Mouse (Mus musculus): Measurements from ENCODE around the gene Jph2. TPM values are rescaled to one million over a fixed set of nuclear protein-coding genes. Genes with fewer than 3 reads are reported as not detected.

Jph2 gene
- total and polyA plus RNA-seq, 3 experiments: 0.04 to 0.19 TPM; not detected in 1

GRCm38 (mm10) chr2:163332368-163333055, 65.3 kb downstream of the Jph2 start:
- H3K27ac ChIP-seq (ENCODE audit: control insufficient read depth, low read depth, low read length): no peak overlapping the region

DNA sequence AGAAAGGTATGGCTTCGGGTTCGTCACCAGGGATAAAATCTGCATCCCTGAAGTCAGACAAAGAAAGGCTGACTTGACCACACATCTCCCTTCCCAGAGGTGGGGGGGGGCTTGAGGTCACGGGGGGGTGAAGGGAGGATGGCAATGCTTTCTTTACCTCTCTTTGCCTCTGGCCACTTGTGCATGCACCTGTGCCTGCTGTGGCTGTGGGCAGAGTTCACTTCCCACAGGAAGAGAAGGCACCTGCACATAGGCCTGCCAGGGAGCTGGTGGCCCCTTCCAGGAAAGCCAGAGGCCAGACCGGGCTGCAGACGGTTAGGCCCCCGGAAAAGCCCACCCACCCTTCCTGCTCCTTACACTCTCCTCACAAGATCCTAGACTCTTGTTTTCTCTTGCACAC, 66.4 kb downstream of the Jph2 start:
- H3K9ac ChIP-seq (ENCODE audit: control insufficient read depth, low read depth, low read length, poor library complexity, severe bottlenecking): no peak overlapping the region
- H3K9me3 ChIP-seq (replicated peaks; ENCODE audit: insufficient read depth, low read length): no peaks in the 10 kb centered on the region
- H3K4me1 ChIP-seq (ENCODE audit: control insufficient read depth in 1 of 2, insufficient read depth in 2 of 2, low read length in 2 of 2): no peaks in the 10 kb centered on the region
- H3K4me3 ChIP-seq (ENCODE audit: control insufficient read depth in 1 of 2, insufficient read depth in 1 of 2, low read depth in 2 of 2, low read length in 2 of 2): no peak overlapping the region
- DNase-seq (ENCODE audit: low read depth, low spot score): no peak
- no peak overlapping the region for H3K27ac ChIP-seq (ENCODE audit: control insufficient read depth, low read depth, low read length)
- TF ChIP-seq GATA1 (IDR thresholded peaks at IDR 0.05; ENCODE audit: low read depth, low read length) (no peak), E2F4 (IDR thresholded peaks at IDR 0.05; ENCODE audit: borderline replicate concordance, low read depth, low read length) (no peak), ELF1 (IDR thresholded peaks at IDR 0.05; ENCODE audit: low read depth, low read length) (no peak), ZC3H11A (IDR thresholded peaks at IDR 0.05; ENCODE audit: low read depth, low read length) (no peak), KAT2A (conservative IDR thresholded peaks at IDR 0.05; ENCODE audit: low read depth, low read length) (no peak), MYC (IDR thresholded peaks at IDR 0.05; ENCODE audit: low read depth, low read length) (no peak), RCOR1 (IDR thresholded peaks at IDR 0.05; ENCODE audit: low read depth, low read length) (no peak), CHD1 (IDR thresholded peaks at IDR 0.05; ENCODE audit: low read depth, low read length) (no peak), SIN3A (IDR thresholded peaks at IDR 0.05; ENCODE audit: low read length) (no peak), ZKSCAN1 (IDR thresholded peaks at IDR 0.05; ENCODE audit: low read depth, low read length) (no peak), SMC3 (IDR thresholded peaks at IDR 0.05; ENCODE audit: low read depth, low read length) (no peak), MXI1 (IDR thresholded peaks at IDR 0.05; ENCODE audit: low read depth, low read length) (no peak), JUND (IDR thresholded peaks at IDR 0.05; ENCODE audit: low read depth, low read length) (no peak), ZMIZ1 (IDR thresholded peaks at IDR 0.05; ENCODE audit: low read depth, low read length) (no peak), HCFC1 (IDR thresholded peaks at IDR 0.05; ENCODE audit: low read depth, low read length) (no peak), MAFK (IDR thresholded peaks at IDR 0.05; ENCODE audit: borderline replicate concordance, low read depth, low read length) (no peak)
- H3K36me3 ChIP-seq (ENCODE audit: control insufficient read depth in 1 of 2, insufficient read depth in 2 of 2, low read length in 2 of 2): no peaks in the 10 kb centered on the region
- no peaks in the 10 kb centered on the region for H3K27me3 ChIP-seq (ENCODE audit: control insufficient read depth in 1 of 2, insufficient read depth in 2 of 2, low read length in 2 of 2)
- H3K79me2 ChIP-seq (ENCODE audit: control insufficient read depth, insufficient read depth, low read length, poor library complexity): no peaks in the 10 kb centered on the region

More at GRCm38 (mm10) chr2:163332368-163333055, 65.3 kb downstream of the Jph2 start:
- H3K9ac ChIP-seq (ENCODE audit: control insufficient read depth, low read depth, low read length, poor library complexity, severe bottlenecking): no peak overlapping the region
- H3K9me3 ChIP-seq (replicated peaks; ENCODE audit: insufficient read depth, low read length): no peaks in the 10 kb centered on the region
- no peaks in the 10 kb centered on the region for H3K36me3 ChIP-seq (ENCODE audit: control insufficient read depth in 1 of 2, insufficient read depth in 2 of 2, low read length in 2 of 2)
- no peak for TF ChIP-seq MEF2A (IDR thresholded peaks at IDR 0.05; ENCODE audit: extremely low read depth, insufficient replicate concordance, low read depth, low read length, poor library complexity, severe bottlenecking)
- TF ChIP-seq EP300 (IDR thresholded peaks at IDR 0.05; ENCODE audit: low read depth in 1 of 2, low read length in 2 of 2): no peak
- no peak for TF ChIP-seq POLR2A (IDR thresholded peaks at IDR 0.05; ENCODE audit: control insufficient read depth in 1 of 2, insufficient read depth in 1 of 2, low read depth in 1 of 2, low read length in 2 of 2, poor library complexity in 1 of 2)
- no peak for TF ChIP-seq ELF1 (IDR thresholded peaks at IDR 0.05; ENCODE audit: low read depth, low read length)
- TF ChIP-seq MYC (IDR thresholded peaks at IDR 0.05; ENCODE audit: low read depth, low read length): no peak
- no peak for TF ChIP-seq NRF1 (IDR thresholded peaks at IDR 0.05; ENCODE audit: insufficient read depth, low read depth, low read length, poor library complexity, severe bottlenecking)
- no peak for TF ChIP-seq HCFC1 (IDR thresholded peaks at IDR 0.05; ENCODE audit: low read depth, low read length)
- TF ChIP-seq RCOR1 (IDR thresholded peaks at IDR 0.05; ENCODE audit: low read depth, low read length): no peak
- TF ChIP-seq GATA1 (IDR thresholded peaks at IDR 0.05; ENCODE audit: low read depth, low read length): no peak
- no peak for TF ChIP-seq MXI1 (IDR thresholded peaks at IDR 0.05; ENCODE audit: low read depth, low read length)
- TF ChIP-seq USF2 (IDR thresholded peaks at IDR 0.05; ENCODE audit: borderline replicate concordance in 1 of 2, insufficient read depth in 1 of 2, low read depth in 1 of 2, low read length in 2 of 2): no peak
- no peak for TF ChIP-seq MYB (IDR thresholded peaks at IDR 0.05; ENCODE audit: low read depth, low read length)
- TF ChIP-seq CHD1 (IDR thresholded peaks at IDR 0.05; ENCODE audit: low read depth, low read length): no peak
- no peak for TF ChIP-seq TAL1 (IDR thresholded peaks at IDR 0.05; ENCODE audit: low read length)
- TF ChIP-seq TBP (IDR thresholded peaks at IDR 0.05; ENCODE audit: low read depth, low read length): no peak
- no peak for TF ChIP-seq ZNF384 (IDR thresholded peaks at IDR 0.05; ENCODE audit: low read depth, low read length)
- TF ChIP-seq JUND (IDR thresholded peaks at IDR 0.05; ENCODE audit: low read depth, low read length): no peak
- TF ChIP-seq UBTF (IDR thresholded peaks at IDR 0.05; ENCODE audit: borderline replicate concordance, insufficient read depth, low read depth, low read length): no peak
- no peak for TF ChIP-seq BHLHE40 (IDR thresholded peaks at IDR 0.05; ENCODE audit: borderline replicate concordance, low read depth, low read length)
- no peaks in the 10 kb centered on the region for H3K79me2 ChIP-seq (ENCODE audit: control insufficient read depth, insufficient read depth, low read length, poor library complexity)
- H3K4me1 ChIP-seq (ENCODE audit: control insufficient read depth in 1 of 2, insufficient read depth in 2 of 2, low read length in 2 of 2): no peaks in the 10 kb centered on the region
- DNase-seq (ENCODE audit: low read depth, low spot score): no peak
- no peak overlapping the region for H3K4me3 ChIP-seq (ENCODE audit: control insufficient read depth in 1 of 2, insufficient read depth in 1 of 2, low read depth in 2 of 2, low read length in 2 of 2)
- no peaks in the 10 kb centered on the region for H3K27me3 ChIP-seq (ENCODE audit: control insufficient read depth in 1 of 2, insufficient read depth in 2 of 2, low read length in 2 of 2)
